Mouse (Mus musculus) CD4-positive, CD25-positive, alpha-beta regulatory T cell, adult 9 weeks (primary cell): Measurements from ENCODE around the gene Tmem215. TPM values are rescaled to one million over a fixed set of nuclear protein-coding genes. Genes with fewer than 3 reads are reported as not detected.

ENCODE experiments used
- polyA plus RNA-seq: library from polyadenylated mRNA; unstranded; fragments of 100-300 nt; shearing (Covaris generic); gene quantifications from one replicate; pipeline ENCODE4 v1.2.1, GENCODE M21; 2017

The Tmem215 gene
- polyA plus RNA-seq, result not detected

DNA sequence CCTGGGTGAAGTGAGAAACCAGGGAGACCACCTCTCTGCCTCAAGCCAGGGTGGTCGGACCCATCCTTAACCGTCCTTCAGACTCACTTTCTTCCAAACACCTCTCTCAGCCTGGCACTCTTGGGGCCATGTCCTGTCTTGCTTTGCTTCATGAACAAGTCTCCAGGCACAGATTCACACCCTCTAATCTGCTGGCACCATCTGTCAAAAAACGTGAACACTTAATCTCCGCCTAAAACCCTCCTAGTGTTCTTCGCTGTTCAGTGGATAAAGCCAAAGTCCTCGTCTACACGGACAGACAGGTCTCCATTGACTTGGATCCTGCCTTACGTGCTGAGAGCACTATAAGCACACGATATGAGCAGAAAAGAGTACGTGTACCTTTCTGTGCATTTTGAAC lies at the start of gene Tmem215:
Tmem215 (plus strand) TSS at position 301 of the 400 bp plus-strand sequence.

Other genes starting within 250 kb of the Tmem215 start
- 113 TPM for gene Ddx58, start 232.4 kb upstream of the Tmem215 start, polyA plus RNA-seq
- 70.5 TPM for gene Smim27, start 202.6 kb upstream of the Tmem215 start, polyA plus RNA-seq
- gene Topors, start 202.3 kb upstream of the Tmem215 start, polyA plus RNA-seq, result 23.3 TPM
- 146 TPM for gene Ndufb6, start 192.8 kb upstream of the Tmem215 start, polyA plus RNA-seq
- gene Aptx, start 231.0 kb downstream of the Tmem215 start, polyA plus RNA-seq, result 42.3 TPM
- gene Dnaja1, start 250.0 kb downstream of the Tmem215 start, polyA plus RNA-seq, result 339 TPM